ENCODE assay signal across 8 mouse cellular contexts in genomic region chr1:184853922-184854321, GRCm38 (mm10). TPM values are rescaled to one million over a fixed set of nuclear protein-coding genes. Genes with fewer than 3 reads are reported as not detected.
DNase-seq lines count a peak whose midpoint lies in the region; ATAC-seq and TF ChIP-seq lines count a peak whose summit lies in the region.

No protein-coding gene starts in this region.

- no peak for TF ChIP-seq CTCF in cerebellum, adult 2 months (IDR thresholded peaks at IDR 0.05; ENCODE audit: borderline replicate concordance, insufficient read depth, low read depth, low read length)

- H3K4me1 ChIP-seq in embryonic facial prominence, embryonic 14.5 days (ENCODE audit: control insufficient read depth, insufficient read depth, low read length), result peaks cover 5% of the 10 kb centered on the region
- H3K4me1 ChIP-seq in embryonic facial prominence, embryonic 10.5 days, result peaks cover 28% of the 10 kb centered on the region
- peaks cover 5% of the 10 kb centered on the region; the same call in 1 of the 2 replicates for H3K4me1 ChIP-seq in lung, embryonic 16.5 days (replicated peaks; ENCODE audit: control insufficient read depth, insufficient read depth, low read length)
- 0 out of 2 replicates have a peak, but pooled peaks cover 3% of the 10 kb centered on the region for H3K4me1 ChIP-seq in cerebellum, adult 2 months (ENCODE audit: control insufficient read depth, insufficient read depth, low read length)

- no peaks in the 10 kb centered on the region for H3K79me2 ChIP-seq in myocyte (ENCODE audit: control insufficient read depth, insufficient read depth)

- no peak overlapping the region for H3ac ChIP-seq in myocyte (ENCODE audit: control insufficient read depth, insufficient read length)

- H3K27me3 ChIP-seq in embryonic facial prominence, embryonic 14.5 days (replicated peaks; ENCODE audit: control insufficient read depth, insufficient read depth, low read length), result peaks cover 3% of the 10 kb centered on the region; the same call in 1 of the 2 replicates
- peaks cover 30% of the 10 kb centered on the region for H3K27me3 ChIP-seq in embryonic facial prominence, embryonic 10.5 days (replicated peaks; ENCODE audit: low read depth, poor library complexity, severe bottlenecking)
- peaks cover 4% of the 10 kb centered on the region; the same call in 1 of the 2 replicates for H3K27me3 ChIP-seq in lung, embryonic 16.5 days (ENCODE audit: control insufficient read depth, insufficient read depth, low read depth, low read length)
- H3K27me3 ChIP-seq in myocyte (ENCODE audit: control insufficient read depth, insufficient read depth, insufficient read length), result no peaks in the 10 kb centered on the region
- no peaks in the 10 kb centered on the region for H3K27me3 ChIP-seq in cerebellum, adult 2 months (ENCODE audit: control insufficient read depth, insufficient read depth, low read length)

- H3K27ac ChIP-seq in embryonic facial prominence, embryonic 14.5 days (replicated peaks; ENCODE audit: low read depth, low read length), result peak overlapping the region; percentile 39; the same call in 1 of the 2 replicates
- H3K27ac ChIP-seq in embryonic facial prominence, embryonic 10.5 days (replicated peaks), result no peak overlapping the region
- peak overlapping the region; percentile 31 for H3K27ac ChIP-seq in lung, embryonic 16.5 days (ENCODE audit: low read length)
- H3K27ac ChIP-seq in cerebellum, adult 2 months (ENCODE audit: insufficient read depth, low read length), result no peak overlapping the region

- H3K36me3 ChIP-seq in embryonic facial prominence, embryonic 14.5 days (ENCODE audit: control insufficient read depth, insufficient read depth, low read length), result no peaks in the 10 kb centered on the region
- H3K36me3 ChIP-seq in embryonic facial prominence, embryonic 10.5 days (replicated peaks), result no peaks in the 10 kb centered on the region
- H3K36me3 ChIP-seq in lung, embryonic 16.5 days (ENCODE audit: control insufficient read depth, insufficient read depth, low read length), result no peaks in the 10 kb centered on the region
- H3K36me3 ChIP-seq in myocyte (ENCODE audit: control insufficient read depth, insufficient read depth), result no peaks in the 10 kb centered on the region

- DNase-seq in embryonic facial prominence, embryonic 14.5 days (ENCODE audit: low spot score), result no peak
- DNase-seq in embryonic facial prominence, embryonic 10.5 days (ENCODE audit: low spot score), result no peak
- DNase-seq in lung, postnatal 14 days, result no peak
- peak; percentile 35 for DNase-seq in induced T-regulatory cell, adult 2 months (ENCODE audit: low read depth)
- DNase-seq in cerebellum, postnatal 4 days (ENCODE audit: low spot score in 2 of 2), result no peak
- no peak for DNase-seq in cerebellum, adult 2 months

- H3K9ac ChIP-seq in embryonic facial prominence, embryonic 14.5 days (ENCODE audit: low read depth, low read length), result 0 out of 2 replicates have a peak overlapping the region, but pooled peaks have one; percentile 25
- no peak overlapping the region for H3K9ac ChIP-seq in lung, embryonic 16.5 days (ENCODE audit: low read length)

- WGBS in embryonic facial prominence, embryonic 14.5 days, result 50% methylated on average over 3 of the region's 3 CpGs
- 65% methylated on average over 3 of the region's 3 CpGs for WGBS in embryonic facial prominence, embryonic 10.5 days
- 27% methylated on average over 3 of the region's 3 CpGs for WGBS in lung, embryonic 16.5 days
- WGBS in cerebellum, adult 2 months, result 68% methylated on average over 3 of the region's 3 CpGs

- H3K4me2 ChIP-seq in embryonic facial prominence, embryonic 14.5 days (ENCODE audit: low read depth, low read length), result no peak overlapping the region
- peak overlapping the region; percentile 38; the same call in 1 of the 2 replicates for H3K4me2 ChIP-seq in lung, embryonic 16.5 days (ENCODE audit: low read depth, low read length)
- peak overlapping the region; percentile 36 for H3K4me2 ChIP-seq in myocyte (ENCODE audit: low read depth)

- TF ChIP-seq POLR2A in myocyte (IDR thresholded peaks at IDR 0.05; ENCODE audit: insufficient read length, low read depth), result no peak
- no peak for TF ChIP-seq POLR2A in cerebellum, adult 2 months (IDR thresholded peaks at IDR 0.05; ENCODE audit: borderline replicate concordance, insufficient read depth, low read length)

- H3K4me3 ChIP-seq in embryonic facial prominence, embryonic 14.5 days (ENCODE audit: low read depth, low read length), result no peak overlapping the region
- H3K4me3 ChIP-seq in embryonic facial prominence, embryonic 10.5 days, result no peak overlapping the region
- no peak overlapping the region for H3K4me3 ChIP-seq in lung, embryonic 16.5 days (ENCODE audit: low read length)
- H3K4me3 ChIP-seq in myocyte, result no peak overlapping the region
- H3K4me3 ChIP-seq in cerebellum, adult 2 months (replicated peaks; ENCODE audit: insufficient read depth, low read depth, low read length), result no peak overlapping the region

- no peaks in the 10 kb centered on the region for H3K9me3 ChIP-seq in embryonic facial prominence, embryonic 14.5 days (ENCODE audit: control insufficient read depth, low read length)
- H3K9me3 ChIP-seq in embryonic facial prominence, embryonic 10.5 days, result no peaks in the 10 kb centered on the region
- no peaks in the 10 kb centered on the region for H3K9me3 ChIP-seq in lung, embryonic 16.5 days (ENCODE audit: control insufficient read depth, low read length)

- ATAC-seq in embryonic facial prominence, embryonic 14.5 days (ENCODE audit: low read depth), result no peak
- ATAC-seq in lung, embryonic 16.5 days (ENCODE audit: low read depth), result peak; percentile 32; the same call in 1 of the 2 replicates

TF ChIP-seq in myocyte, 11 proteins besides CTCF, POLR2A, EP300 and RAD21:
- TF ChIP-seq SRF (IDR thresholded peaks at IDR 0.05; ENCODE audit: control insufficient read depth, insufficient read length, low read depth) (no peak), USF1 (IDR thresholded peaks at IDR 0.05; ENCODE audit: low read depth) (no peak), TCF12 (IDR thresholded peaks at IDR 0.05; ENCODE audit: insufficient read depth, poor library complexity, severe bottlenecking) (no peak), E2F4 (IDR thresholded peaks at IDR 0.05; ENCODE audit: insufficient read depth) (no peak), MYOG (IDR thresholded peaks at IDR 0.05; ENCODE audit: control insufficient read depth in 1 of 3, insufficient read depth in 1 of 3, insufficient read length in 2 of 3, low read depth in 2 of 3) (no peak), MAX (IDR thresholded peaks at IDR 0.05; ENCODE audit: low read depth) (no peak), REST (IDR thresholded peaks at IDR 0.05; ENCODE audit: insufficient read depth, insufficient read length) (no peak), MYOD1 (IDR thresholded peaks at IDR 0.05; ENCODE audit: control insufficient read depth in 1 of 3, insufficient read length in 2 of 3, low read depth in 2 of 3) (no peak), POLR2AphosphoS2 (IDR thresholded peaks at IDR 0.05; ENCODE audit: insufficient read length, low read depth) (no peak), TCF3 (IDR thresholded peaks at IDR 0.05; ENCODE audit: insufficient read length, low read depth) (no peak), CEBPB (IDR thresholded peaks at IDR 0.05; ENCODE audit: insufficient read depth, poor library complexity, severe bottlenecking) (no peak)

RNA-seq across cellular contexts. Expression of gene Marc2, which starts 7.7 kb away (rescaled TPM):
- polyA plus RNA-seq in embryonic facial prominence, embryonic 14.5 days (2014; fragmentation: Nextera tagmentation; extraction: Ambion mirVana), result 212 and 218 TPM in 2 replicates
- 78.9 and 82.0 TPM in 2 replicates for polyA plus RNA-seq in embryonic facial prominence, embryonic 10.5 days (2016; fragmentation: Nextera tagmentation; extraction: Ambion mirVana)
- 154 and 166 TPM in 2 replicates for polyA plus RNA-seq in lung, embryonic 16.5 days (2015; fragmentation: Nextera tagmentation; extraction: Ambion mirVana)
- polyA plus RNA-seq in myocyte (2012; fragmentation: generic; extraction: Trizol), result 99.6 TPM
- polyA plus RNA-seq in cerebellum, adult 2 months (2012; rRNA removed), result 64.9 and 76.3 TPM in 2 replicates

RNA-seq across cellular contexts. Expression of gene C130074G19Rik, which starts 29.1 kb away (rescaled TPM):
- 2.3 and 2.7 TPM in 2 replicates for polyA plus RNA-seq in embryonic facial prominence, embryonic 14.5 days (2014; fragmentation: Nextera tagmentation; extraction: Ambion mirVana)
- polyA plus RNA-seq in embryonic facial prominence, embryonic 10.5 days (2016; fragmentation: Nextera tagmentation; extraction: Ambion mirVana), result 0.49 and 0.64 TPM in 2 replicates
- polyA plus RNA-seq in lung, embryonic 16.5 days (2015; fragmentation: Nextera tagmentation; extraction: Ambion mirVana), result 2.6 and 3.0 TPM in 2 replicates
- 0.01 TPM for polyA plus RNA-seq in myocyte (2012; fragmentation: generic; extraction: Trizol)
- 6.0 and 7.4 TPM in 2 replicates for polyA plus RNA-seq in cerebellum, adult 2 months (2012; rRNA removed)

RNA-seq across cellular contexts. Expression of gene Marc1, which starts 42.8 kb away (rescaled TPM):
- 0.08 and 0.24 TPM in 2 replicates for polyA plus RNA-seq in embryonic facial prominence, embryonic 14.5 days (2014; fragmentation: Nextera tagmentation; extraction: Ambion mirVana)
- polyA plus RNA-seq in embryonic facial prominence, embryonic 10.5 days (2016; fragmentation: Nextera tagmentation; extraction: Ambion mirVana), result 0.07 TPM in 1 of 2 replicates, not detected in the other
- 0.15 and 0.79 TPM in 2 replicates for polyA plus RNA-seq in lung, embryonic 16.5 days (2015; fragmentation: Nextera tagmentation; extraction: Ambion mirVana)
- polyA plus RNA-seq in myocyte (2012; fragmentation: generic; extraction: Trizol), result not detected
- polyA plus RNA-seq in cerebellum, adult 2 months (2012; rRNA removed), result 0.16 TPM in 1 of 2 replicates, not detected in the other

Comparison
In these comparisons a context has a peak if more than half of its experiments do, and no peak if none do; other contexts are left out.
1. H3K27ac ChIP-seq: peak in embryonic facial prominence, embryonic 14.5 days (single experiment) and lung, embryonic 16.5 days (single experiment); none in embryonic facial prominence, embryonic 10.5 days (single experiment) and cerebellum, adult 2 months (single experiment).